Mouse (Mus musculus): ENCODE data around the gene Aloxe3.

DNA sequence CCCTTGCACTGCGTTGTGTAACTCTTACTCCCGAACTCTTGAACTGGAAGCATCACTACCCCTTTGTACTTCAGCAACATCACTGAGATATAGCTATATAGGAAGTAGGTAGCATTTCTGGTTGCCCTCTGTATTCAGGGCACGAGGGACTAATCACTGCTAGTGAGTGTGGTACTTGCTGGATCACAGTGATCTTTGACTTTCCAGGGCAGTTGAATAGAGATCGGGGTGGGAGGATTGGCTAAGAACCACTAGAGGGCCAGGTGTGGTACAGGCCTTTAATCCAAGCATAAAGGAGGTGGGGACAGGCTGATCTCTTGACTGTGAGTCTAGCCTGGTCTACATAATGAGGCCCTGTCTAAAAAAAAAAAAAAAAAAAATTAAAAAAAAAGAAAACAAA lies 32.8 kb upstream of the Aloxe3 start:
- TF ChIP-seq TAL1 (IDR thresholded peaks at IDR 0.05; ENCODE audit: low read length) = no peak
- no peak for TF ChIP-seq GATA1 (IDR thresholded peaks at IDR 0.05; ENCODE audit: low read length)

Measured in erythroblast, embryonic 14.5 days (primary cell).